Mouse (Mus musculus) heart, adult 2 months (tissue): ENCODE measurements around the gene Dip2c.
A peak's percentile ranks its signal among the peaks of the same experiment; 100 is the strongest.

Experiments used
- CTCF ChIP-seq: fragments of 200-600 bp; IDR thresholded peaks from 2 replicates; pipeline ENCODE4 v1.8.1; 2022; ENCODE audit warnings: antibody characterized with exemption, mild to moderate bottlenecking, moderate library complexity
- EP300 ChIP-seq: fragments of 200-500 bp; IDR thresholded peaks from 2 replicates; pipeline ENCODE4 v1.6.1; 2011; ENCODE audit warnings: low read depth, low read length, control low read depth; ENCODE audit not compliant: insufficient read depth

DNA sequence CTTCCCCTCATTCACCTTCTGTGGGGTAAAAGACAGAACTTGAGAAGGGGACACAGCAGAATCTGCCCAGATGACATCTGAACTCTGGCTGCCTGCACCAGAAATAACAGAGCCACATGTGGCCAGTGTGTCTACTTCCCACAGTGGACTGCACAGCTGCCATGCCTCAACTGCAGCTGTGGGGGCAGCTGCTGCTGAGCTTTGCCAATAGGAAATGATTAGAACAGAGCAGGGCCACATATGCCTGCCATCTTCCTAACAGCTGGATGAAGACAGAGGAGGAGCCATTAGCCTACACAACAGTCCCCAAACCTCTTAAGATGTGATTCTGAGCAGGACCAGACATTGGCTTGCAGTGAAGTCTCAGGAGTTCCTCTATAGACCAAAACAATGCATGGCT is 419.5 kb downstream of the Dip2c start:
- 0 out of 2 replicates have a peak, but pooled peaks have one; percentile 42 for TF ChIP-seq EP300
- no peak for TF ChIP-seq CTCF
